Mouse (Mus musculus) lung, adult 2 months (tissue): ENCODE results near the gene A530064D06Rik.

ENCODE experiments used
- CTCF ChIP-seq: fragments of 200-500 bp; IDR thresholded peaks from 2 replicates; pipeline ENCODE4 v1.5.1; 2011; ENCODE audit warnings: mild to moderate bottlenecking, low read length, control low read depth; ENCODE audit not compliant: insufficient read depth
- POLR2A ChIP-seq: fragments of 200-500 bp; IDR thresholded peaks from 2 replicates; pipeline ENCODE4 v1.6.1; 2011; ENCODE audit warnings: low read depth, mild to moderate bottlenecking, control low read depth, low read length, borderline replicate concordance; ENCODE audit errors: extremely low read depth

DNA sequence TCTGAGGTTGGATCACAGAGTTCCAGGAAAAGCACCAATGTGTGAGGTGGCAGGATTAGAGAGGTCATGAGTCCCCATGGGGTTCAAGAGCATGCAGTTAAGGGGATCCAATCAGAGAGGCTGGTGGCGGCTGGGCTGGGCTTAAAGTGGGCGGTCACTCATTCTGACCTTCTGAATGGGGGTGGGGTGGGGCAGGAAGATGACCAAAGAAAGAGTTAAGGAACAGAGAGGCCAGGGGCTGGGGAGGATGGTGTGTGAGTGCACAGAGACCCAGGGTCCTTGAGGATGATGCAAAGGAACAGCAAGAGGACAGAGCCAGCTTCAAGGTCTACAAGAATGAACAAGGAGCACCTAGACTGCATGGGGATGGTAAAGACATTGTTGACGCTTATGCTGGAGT lies 58.6 kb downstream of the A530064D06Rik start:
- no peak for TF ChIP-seq CTCF
- no peak for TF ChIP-seq POLR2A
